Mouse (Mus musculus) urinary bladder, adult 18-20 months (tissue): Measurements from ENCODE around the gene Atp1a3.
A peak's percentile ranks its signal among the peaks of the same experiment; 100 is the strongest.

Source experiments
- DNase-seq, 2 experiments: peaks; one replicate each; pipeline ENCODE4 v3.0.0; 2022; ENCODE audit warnings: low spot score in 2 of 2, mixed read lengths in 2 of 2

Atp1a3 gene

GRCm38 (mm10) chr7:24964897-24965535 is 40.7 kb downstream of the Atp1a3 start:
- peak; percentile 64 to 69 for DNase-seq

GRCm38 (mm10) chr7:24964288-24964687 is 41.5 kb downstream of the Atp1a3 start:
- no peak for DNase-seq

- no peak for DNase-seq
Measured at GRCm38 (mm10) chr7:24955226-24955625, 50.5 kb downstream of the Atp1a3 start.

GRCm38 (mm10) chr7:24954450-24954849 is 51.3 kb downstream of the Atp1a3 start:
- DNase-seq = no peak

- DNase-seq = no peak
Measured at GRCm38 (mm10) chr7:24953966-24954365, 51.8 kb downstream of the Atp1a3 start.

GRCm38 (mm10) chr7:24949958-24950623 is 55.7 kb downstream of the Atp1a3 start:
- DNase-seq = peak in 1 of 2 experiments; percentile 60

- no peak for DNase-seq
Measured at GRCm38 (mm10) chr7:24948774-24949173, 57.0 kb downstream of the Atp1a3 start.

- DNase-seq = no peak
Measured at GRCm38 (mm10) chr7:24947316-24948048, 58.3 kb downstream of the Atp1a3 start.

GRCm38 (mm10) chr7:24944257-24944950 is 61.4 kb downstream of the Atp1a3 start, which contains the start of gene Gm4881:
Gene Gm4881 (minus strand): TSS chr7:24944494.
- DNase-seq = no peak

GRCm38 (mm10) chr7:24943641-24944040 is 62.1 kb downstream of the Atp1a3 start:
- DNase-seq = no peak

GRCm38 (mm10) chr7:24931651-24932050 is 74.1 kb downstream of the Atp1a3 start:
- no peak for DNase-seq

- DNase-seq = no peak
Measured at GRCm38 (mm10) chr7:24930475-24930874, 75.3 kb downstream of the Atp1a3 start.
